Mouse (Mus musculus): Measurements from ENCODE around the gene Rpa2.

- 0 out of 2 replicates have a peak, but pooled peaks have one; percentile 3 for TF ChIP-seq CTCF (IDR thresholded peaks at IDR 0.05; ENCODE audit: low read depth)
- no peak for TF ChIP-seq EP300 (optimal IDR thresholded peaks at IDR 0.05)
Measured at GRCm38 (mm10) chr4:132818442-132818841, 50.3 kb downstream of the Rpa2 start.

Measured in stomach, postnatal 0 days (tissue).